Mouse (Mus musculus) thymus, postnatal 0 days (tissue): ENCODE data around the gene Fam124a. TPM values are rescaled to one million over a fixed set of nuclear protein-coding genes. Genes with fewer than 3 reads are reported as not detected.
"Not testable (repeated sequence)": the region's sequence is repeated elsewhere in the genome, so short reads cannot be mapped to it uniquely, and the experiment has no call there.

ENCODE experiments used
- DNase-seq: peaks from one replicate; pipeline ENCODE4 v3.0.0-alpha.2; 2015; ENCODE audit warnings: low spot score
- polyA plus RNA-seq: library from polyadenylated mRNA; unstranded; fragments of >200 nt; fragmentation: Nextera tagmentation; extraction: Ambion mirVana; gene quantifications from 2 replicates; pipeline ENCODE4 v1.2.1, GENCODE M21; 2015

Gene Fam124a
- polyA plus RNA-seq = 0.35 and 0.53 TPM in 2 replicates

- DNase-seq = peak; percentile 52
These were observed at the start of gene Fam124a for GRCm38 (mm10) chr14:62555309-62555829. Gene Fam124a, plus strand, starts transcription at chr14:62555737.

GRCm38 (mm10) chr14:62506261-62506660 is 49.3 kb upstream of the Fam124a start:
- no peak for DNase-seq

GRCm38 (mm10) chr14:62509350-62509749 is 46.2 kb upstream of the Fam124a start:
- DNase-seq = no peak

- DNase-seq = no peak
These were observed 42.7 kb upstream of the Fam124a start for GRCm38 (mm10) chr14:62512845-62513244.

GRCm38 (mm10) chr14:62530951-62531350 is 24.6 kb upstream of the Fam124a start:
- no peak for DNase-seq

- DNase-seq = no peak
These were observed 19.4 kb upstream of the Fam124a start for GRCm38 (mm10) chr14:62536127-62536526.

GRCm38 (mm10) chr14:62536988-62537387 is 18.5 kb upstream of the Fam124a start:
- no peak for DNase-seq

- DNase-seq = no peak
These were observed 15.7 kb upstream of the Fam124a start for GRCm38 (mm10) chr14:62539834-62540233.

- DNase-seq = no peak
These were observed 13.8 kb upstream of the Fam124a start for GRCm38 (mm10) chr14:62541751-62542150.

- DNase-seq = no peak
These were observed 9.2 kb upstream of the Fam124a start for GRCm38 (mm10) chr14:62546296-62546695.

- no peak for DNase-seq
These were observed 8.8 kb upstream of the Fam124a start for GRCm38 (mm10) chr14:62546746-62547145.

GRCm38 (mm10) chr14:62550121-62550520 is 5.4 kb upstream of the Fam124a start:
- no peak for DNase-seq

- no peak for DNase-seq
These were observed 2.8 kb upstream of the Fam124a start for GRCm38 (mm10) chr14:62552771-62553170.

- no peak for DNase-seq
These were observed 1.8 kb upstream of the Fam124a start for GRCm38 (mm10) chr14:62553786-62554185.

- DNase-seq = no peak
These were observed 588 bp downstream of the Fam124a start for GRCm38 (mm10) chr14:62555840-62556810.

GRCm38 (mm10) chr14:62557111-62557510 is 1.6 kb downstream of the Fam124a start:
- no peak for DNase-seq

- DNase-seq = no peak
These were observed 6.6 kb downstream of the Fam124a start for GRCm38 (mm10) chr14:62561875-62562748.

GRCm38 (mm10) chr14:62563679-62564078 is 8.1 kb downstream of the Fam124a start:
- DNase-seq = no peak

GRCm38 (mm10) chr14:62566821-62567220 is 11.3 kb downstream of the Fam124a start, which contains the start of gene Gm4131:
Gene Gm4131, minus strand, starts transcription at chr14:62566921.
- DNase-seq = not testable (repeated sequence)

GRCm38 (mm10) chr14:62569463-62569862 is 13.9 kb downstream of the Fam124a start:
- DNase-seq = no peak

- no peak for DNase-seq
These were observed 14.8 kb downstream of the Fam124a start for GRCm38 (mm10) chr14:62570299-62570698.
